Mouse (Mus musculus): Measurements from ENCODE around the gene Dact2. TPM values are rescaled to one million over a fixed set of nuclear protein-coding genes. Genes with fewer than 3 reads are reported as not detected.

Dact2 gene
- polyA plus RNA-seq, 1 experiment from 2014 or later: 0.73 TPM

DNA sequence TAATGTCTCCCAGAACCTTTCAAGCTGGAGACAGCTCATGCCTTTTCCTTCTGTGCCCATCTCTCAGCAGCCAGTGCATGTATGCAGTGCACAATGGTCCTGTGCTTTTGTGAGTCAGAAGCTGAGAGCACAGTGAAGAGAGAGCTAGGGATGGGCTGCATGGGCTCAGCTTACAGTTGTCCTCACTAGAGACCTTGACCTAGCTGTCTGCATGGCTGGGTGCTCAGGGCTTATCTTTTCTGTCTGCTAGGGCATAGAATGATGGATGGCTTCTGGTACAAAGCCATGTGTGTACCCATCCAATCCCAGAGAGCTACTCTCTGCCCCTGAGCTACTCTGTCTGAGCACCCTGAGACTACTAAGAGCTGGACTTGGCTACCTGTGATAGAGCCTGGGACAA lies 17.0 kb downstream of the Dact2 start:
- H3K9ac ChIP-seq (ENCODE audit: low read length): no peak overlapping the region
- H3K9me3 ChIP-seq (ENCODE audit: control insufficient read depth, low read length): no peaks in the 10 kb centered on the region
- no peak for ATAC-seq (replicated peaks; ENCODE audit: low FRiP score)
- no peaks in the 10 kb centered on the region for H3K36me3 ChIP-seq (ENCODE audit: control insufficient read depth, insufficient read depth, low read length)
- H3K27me3 ChIP-seq (ENCODE audit: control insufficient read depth, insufficient read depth, low read length): no peaks in the 10 kb centered on the region
- H3K4me2 ChIP-seq (ENCODE audit: low read depth, low read length, severe bottlenecking): no peak overlapping the region
- H3K27ac ChIP-seq (ENCODE audit: low read depth, low read length): no peak overlapping the region
- H3K4me1 ChIP-seq (replicated peaks; ENCODE audit: control insufficient read depth, insufficient read depth, low read length): no peaks in the 10 kb centered on the region
- H3K4me3 ChIP-seq (ENCODE audit: low read depth, low read length): no peak overlapping the region
- DNase-seq (ENCODE audit: low spot score): no peak

- ATAC-seq (replicated peaks; ENCODE audit: low FRiP score): no peak
- Histone ChIP-seq H3K4me1 (replicated peaks; ENCODE audit: control insufficient read depth, insufficient read depth, low read length) (no peaks in the 10 kb centered on the region), H3K9ac (ENCODE audit: low read length) (no peak overlapping the region), H3K36me3 (ENCODE audit: control insufficient read depth, insufficient read depth, low read length) (no peaks in the 10 kb centered on the region), H3K9me3 (ENCODE audit: control insufficient read depth, low read length) (no peaks in the 10 kb centered on the region), H3K27me3 (ENCODE audit: control insufficient read depth, insufficient read depth, low read length) (no peaks in the 10 kb centered on the region), H3K27ac (ENCODE audit: low read depth, low read length) (no peak overlapping the region), H3K4me3 (ENCODE audit: low read depth, low read length) (no peak overlapping the region), H3K4me2 (ENCODE audit: low read depth, low read length, severe bottlenecking) (no peak overlapping the region)
- DNase-seq (ENCODE audit: low spot score): no peak
- WGBS: 89% methylated on average over 3 of the region's 3 CpGs
These were observed 17.9 kb downstream of the Dact2 start for GRCm38 (mm10) chr17:14186176-14186575.

DNA sequence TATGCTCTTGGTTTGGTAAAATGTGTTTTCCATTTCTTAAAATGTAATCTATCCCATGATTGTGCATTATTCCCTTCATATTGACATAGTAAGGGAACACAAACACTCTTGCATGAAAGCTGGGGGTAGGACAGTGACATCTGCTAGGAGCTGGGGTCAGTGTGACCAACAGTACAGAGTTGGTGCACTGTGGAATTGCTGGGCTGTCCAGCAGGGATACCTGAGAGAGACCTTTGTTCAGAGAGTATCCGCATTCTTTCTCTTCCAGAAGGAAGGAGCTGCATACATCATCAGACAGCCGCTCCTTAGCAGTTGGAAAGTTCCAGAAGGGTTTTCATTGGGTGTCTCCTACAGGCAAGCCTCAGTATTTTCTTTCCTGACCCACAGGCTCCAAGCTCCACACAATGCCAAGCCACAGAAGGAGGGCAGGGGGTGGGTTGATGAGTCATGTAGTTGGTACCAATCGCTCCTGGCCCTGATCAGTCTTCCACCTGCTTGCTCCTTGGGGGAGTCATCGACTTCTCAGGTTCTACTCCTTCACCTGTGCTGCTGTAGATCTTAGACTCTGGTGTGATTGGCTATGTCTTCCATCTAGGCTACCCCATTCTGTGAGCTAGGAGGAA lies 19.8 kb downstream of the Dact2 start:
- Histone ChIP-seq H3K27me3 (ENCODE audit: control insufficient read depth, insufficient read depth, low read length) (no peaks in the 10 kb centered on the region), H3K27ac (ENCODE audit: low read depth, low read length) (no peak overlapping the region), H3K36me3 (ENCODE audit: control insufficient read depth, insufficient read depth, low read length) (no peaks in the 10 kb centered on the region), H3K9ac (ENCODE audit: low read length) (no peak overlapping the region), H3K9me3 (ENCODE audit: control insufficient read depth, low read length) (no peaks in the 10 kb centered on the region), H3K4me2 (ENCODE audit: low read depth, low read length, severe bottlenecking) (no peak overlapping the region), H3K4me3 (ENCODE audit: low read depth, low read length) (no peak overlapping the region), H3K4me1 (replicated peaks; ENCODE audit: control insufficient read depth, insufficient read depth, low read length) (no peaks in the 10 kb centered on the region)
- ATAC-seq (replicated peaks; ENCODE audit: low FRiP score) (no peak), DNase-seq (ENCODE audit: low spot score) (no peak)
- WGBS: 96% methylated on average over 4 of the region's 4 CpGs

DNA sequence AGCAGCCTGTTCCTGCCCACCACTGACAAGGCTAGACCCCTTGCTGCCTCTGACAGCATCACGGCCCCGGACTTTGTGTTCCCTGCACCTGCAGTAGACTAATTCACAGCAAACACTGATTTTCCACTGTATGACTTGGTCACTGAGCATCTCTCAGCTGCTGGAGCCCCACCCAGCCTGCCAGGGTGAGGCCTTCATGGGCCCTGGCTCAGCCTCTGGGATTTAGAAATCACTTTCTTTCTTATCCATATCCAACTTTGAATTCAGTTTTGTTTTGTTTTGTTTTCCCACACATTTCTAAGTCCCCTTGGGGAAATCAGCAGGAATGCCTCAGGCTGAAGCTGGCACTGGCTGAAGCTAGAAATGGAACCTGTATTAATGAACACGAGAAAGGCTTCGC lies 20.4 kb downstream of the Dact2 start:
- Histone ChIP-seq H3K36me3 (ENCODE audit: control insufficient read depth, insufficient read depth, low read length) (no peaks in the 10 kb centered on the region), H3K4me3 (ENCODE audit: low read depth, low read length) (no peak overlapping the region), H3K4me1 (replicated peaks; ENCODE audit: control insufficient read depth, insufficient read depth, low read length) (no peaks in the 10 kb centered on the region), H3K9me3 (ENCODE audit: control insufficient read depth, low read length) (no peaks in the 10 kb centered on the region), H3K9ac (ENCODE audit: low read length) (no peak overlapping the region), H3K27me3 (ENCODE audit: control insufficient read depth, insufficient read depth, low read length) (no peaks in the 10 kb centered on the region), H3K27ac (ENCODE audit: low read depth, low read length) (no peak overlapping the region), H3K4me2 (ENCODE audit: low read depth, low read length, severe bottlenecking) (no peak overlapping the region)
- DNase-seq (ENCODE audit: low spot score): no peak
- ATAC-seq (replicated peaks; ENCODE audit: low FRiP score): no peak
- 86% methylated on average over 4 of the region's 4 CpGs for WGBS

DNA sequence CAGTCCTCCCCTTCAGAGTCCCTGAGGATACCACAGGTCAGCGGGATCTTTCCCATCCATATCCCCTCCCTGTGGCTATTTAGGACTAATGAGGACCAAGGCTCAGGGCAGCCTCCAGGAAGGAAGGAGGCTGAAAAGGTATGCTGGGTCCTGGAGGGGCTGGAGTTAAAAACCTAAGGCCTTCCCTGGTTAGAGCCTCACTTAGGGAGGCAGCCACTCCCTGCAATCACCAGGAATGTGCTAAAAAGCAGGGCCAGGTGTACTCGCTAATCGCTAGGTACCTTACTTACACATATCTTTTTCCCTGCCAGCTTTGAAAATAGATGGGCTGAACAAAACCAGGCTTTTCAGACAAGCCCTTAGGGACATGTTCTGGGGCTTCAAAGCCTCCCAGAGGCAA lies 21.2 kb downstream of the Dact2 start:
- WGBS: 81% methylated on average over 3 of the region's 3 CpGs
- Histone ChIP-seq H3K9me3 (ENCODE audit: control insufficient read depth, low read length) (no peaks in the 10 kb centered on the region), H3K4me1 (replicated peaks; ENCODE audit: control insufficient read depth, insufficient read depth, low read length) (no peaks in the 10 kb centered on the region), H3K4me3 (ENCODE audit: low read depth, low read length) (no peak overlapping the region), H3K27me3 (ENCODE audit: control insufficient read depth, insufficient read depth, low read length) (no peaks in the 10 kb centered on the region), H3K36me3 (ENCODE audit: control insufficient read depth, insufficient read depth, low read length) (no peaks in the 10 kb centered on the region), H3K4me2 (ENCODE audit: low read depth, low read length, severe bottlenecking) (no peak overlapping the region), H3K27ac (ENCODE audit: low read depth, low read length) (no peak overlapping the region), H3K9ac (ENCODE audit: low read length) (no peak overlapping the region)
- ATAC-seq (replicated peaks; ENCODE audit: low FRiP score) (no peak), DNase-seq (ENCODE audit: low spot score) (no peak)

- DNase-seq (ENCODE audit: low spot score) (no peak), ATAC-seq (replicated peaks; ENCODE audit: low FRiP score) (no peak)
- Histone ChIP-seq H3K4me3 (ENCODE audit: low read depth, low read length) (no peak overlapping the region), H3K27ac (ENCODE audit: low read depth, low read length) (no peak overlapping the region), H3K9me3 (ENCODE audit: control insufficient read depth, low read length) (no peaks in the 10 kb centered on the region), H3K9ac (ENCODE audit: low read length) (no peak overlapping the region), H3K36me3 (ENCODE audit: control insufficient read depth, insufficient read depth, low read length) (no peaks in the 10 kb centered on the region), H3K4me2 (ENCODE audit: low read depth, low read length, severe bottlenecking) (no peak overlapping the region), H3K4me1 (replicated peaks; ENCODE audit: control insufficient read depth, insufficient read depth, low read length) (no peaks in the 10 kb centered on the region), H3K27me3 (ENCODE audit: control insufficient read depth, insufficient read depth, low read length) (no peaks in the 10 kb centered on the region)
- 68% methylated on average over 4 of the region's 4 CpGs for WGBS
These were observed 25.2 kb downstream of the Dact2 start for GRCm38 (mm10) chr17:14178911-14179310.

- H3K4me3 ChIP-seq (ENCODE audit: low read depth, low read length): no peak overlapping the region
- no peak for DNase-seq (ENCODE audit: low spot score)
- no peaks in the 10 kb centered on the region for H3K4me1 ChIP-seq (replicated peaks; ENCODE audit: control insufficient read depth, insufficient read depth, low read length)
- no peak overlapping the region for H3K9ac ChIP-seq (ENCODE audit: low read length)
- no peaks in the 10 kb centered on the region for H3K36me3 ChIP-seq (ENCODE audit: control insufficient read depth, insufficient read depth, low read length)
- H3K9me3 ChIP-seq (ENCODE audit: control insufficient read depth, low read length): no peaks in the 10 kb centered on the region
- H3K4me2 ChIP-seq (ENCODE audit: low read depth, low read length, severe bottlenecking): no peak overlapping the region
- H3K27ac ChIP-seq (ENCODE audit: low read depth, low read length): no peak overlapping the region
- 28% methylated on average over 4 of the region's 4 CpGs for WGBS
- no peak for ATAC-seq (replicated peaks; ENCODE audit: low FRiP score)
- no peaks in the 10 kb centered on the region for H3K27me3 ChIP-seq (ENCODE audit: control insufficient read depth, insufficient read depth, low read length)
These were observed 25.6 kb downstream of the Dact2 start for GRCm38 (mm10) chr17:14178475-14178874.

- no peaks in the 10 kb centered on the region for H3K27me3 ChIP-seq (ENCODE audit: control insufficient read depth, insufficient read depth, low read length)
- no peak overlapping the region for H3K4me3 ChIP-seq (ENCODE audit: low read depth, low read length)
- no peaks in the 10 kb centered on the region for H3K36me3 ChIP-seq (ENCODE audit: control insufficient read depth, insufficient read depth, low read length)
- no peak for DNase-seq (ENCODE audit: low spot score)
- no peak for ATAC-seq (replicated peaks; ENCODE audit: low FRiP score)
- no peak overlapping the region for H3K9ac ChIP-seq (ENCODE audit: low read length)
- no peak overlapping the region for H3K27ac ChIP-seq (ENCODE audit: low read depth, low read length)
- no peak overlapping the region for H3K4me2 ChIP-seq (ENCODE audit: low read depth, low read length, severe bottlenecking)
- 65% methylated on average over 5 of the region's 5 CpGs for WGBS
- no peaks in the 10 kb centered on the region for H3K4me1 ChIP-seq (replicated peaks; ENCODE audit: control insufficient read depth, insufficient read depth, low read length)
- no peaks in the 10 kb centered on the region for H3K9me3 ChIP-seq (ENCODE audit: control insufficient read depth, low read length)
These were observed 26.1 kb downstream of the Dact2 start for GRCm38 (mm10) chr17:14178049-14178448.

GRCm38 (mm10) chr17:14177018-14177417 lies 27.1 kb downstream of the Dact2 start:
- DNase-seq (ENCODE audit: low spot score) (no peak), ATAC-seq (replicated peaks; ENCODE audit: low FRiP score) (no peak)
- no peaks in the 10 kb centered on the region for H3K9me3 ChIP-seq (ENCODE audit: control insufficient read depth, low read length)
- H3K4me3 ChIP-seq (ENCODE audit: low read depth, low read length): no peak overlapping the region
- 79% methylated on average over 5 of the region's 5 CpGs for WGBS
- no peaks in the 10 kb centered on the region for H3K4me1 ChIP-seq (replicated peaks; ENCODE audit: control insufficient read depth, insufficient read depth, low read length)
- no peak overlapping the region for H3K4me2 ChIP-seq (ENCODE audit: low read depth, low read length, severe bottlenecking)
- no peaks in the 10 kb centered on the region for H3K36me3 ChIP-seq (ENCODE audit: control insufficient read depth, insufficient read depth, low read length)
- H3K27me3 ChIP-seq (ENCODE audit: control insufficient read depth, insufficient read depth, low read length): no peaks in the 10 kb centered on the region
- no peak overlapping the region for H3K27ac ChIP-seq (ENCODE audit: low read depth, low read length)
- no peak overlapping the region for H3K9ac ChIP-seq (ENCODE audit: low read length)

Measured in forebrain, embryonic 11.5 days (tissue).